Mouse (Mus musculus): Measurements from ENCODE around the gene Lrrc49. TPM values are rescaled to one million over a fixed set of nuclear protein-coding genes. Genes with fewer than 3 reads are reported as not detected.

The Lrrc49 gene
- polyA plus RNA-seq, 1 experiment from 2014 or later: 1.2 TPM

DNA sequence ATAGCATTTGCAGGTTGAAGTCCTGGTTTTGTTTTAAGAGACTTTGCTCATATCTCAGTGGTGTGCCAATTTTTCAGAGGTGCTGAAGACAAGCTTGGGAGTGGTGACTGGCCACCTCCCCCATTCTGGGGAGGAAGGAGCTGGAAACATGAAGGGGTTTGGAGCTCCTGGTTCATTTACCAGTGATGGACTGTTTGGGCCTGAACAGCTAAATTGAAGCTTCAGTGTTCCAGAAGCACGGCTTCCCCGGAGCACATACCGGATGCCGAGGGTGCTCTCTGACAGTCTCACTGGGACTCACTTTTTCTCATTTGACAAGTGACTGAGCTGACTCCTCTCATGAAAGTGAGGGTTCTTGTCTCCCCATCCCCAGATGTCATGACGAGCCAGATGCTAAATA is 20.6 kb upstream of the Lrrc49 start:
- Histone ChIP-seq H3K9ac (no peak overlapping the region), H3K36me3 (no peaks in the 10 kb centered on the region), H3K4me2 (no peak overlapping the region), H3K9me3 (replicated peaks) (no peaks in the 10 kb centered on the region), H3K4me3 (replicated peaks) (no peak overlapping the region), H3K4me1 (replicated peaks) (no peaks in the 10 kb centered on the region), H3K27ac (no peak overlapping the region), H3K27me3 (peaks cover 18% of the 10 kb centered on the region)
- ATAC-seq (ENCODE audit: low read depth): no peak
- DNase-seq: no peak
- 70% methylated on average over 5 of the region's 5 CpGs for WGBS (ENCODE audit: insufficient replicate concordance)

DNA sequence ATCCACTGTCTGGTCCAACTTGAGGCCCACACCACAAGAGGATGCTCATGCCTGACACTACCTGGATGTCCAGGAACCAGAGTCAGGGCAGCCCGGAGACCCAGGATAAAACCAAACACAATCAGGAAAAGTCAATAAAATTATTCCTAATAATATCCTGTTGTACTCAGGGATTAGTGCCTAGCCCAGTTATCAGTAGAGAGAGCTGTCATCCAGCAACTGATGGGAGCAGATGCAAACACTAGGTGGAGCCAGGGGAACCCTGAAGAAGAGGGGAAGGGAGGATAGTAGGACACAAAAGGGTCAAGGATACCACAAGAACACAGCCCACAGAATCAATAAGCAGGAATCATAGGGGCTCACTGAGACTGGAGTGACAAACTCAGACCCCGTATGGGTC is 19.6 kb upstream of the Lrrc49 start:
- H3K36me3 ChIP-seq: no peaks in the 10 kb centered on the region
- H3K27ac ChIP-seq: no peak overlapping the region
- 71% methylated on average over 2 of the region's 2 CpGs for WGBS (ENCODE audit: insufficient replicate concordance)
- H3K4me3 ChIP-seq (replicated peaks): no peak overlapping the region
- ATAC-seq (ENCODE audit: low read depth): no peak
- H3K27me3 ChIP-seq: peaks cover 8% of the 10 kb centered on the region
- no peaks in the 10 kb centered on the region for H3K9me3 ChIP-seq (replicated peaks)
- no peak for DNase-seq
- no peak overlapping the region for H3K4me2 ChIP-seq
- no peak overlapping the region for H3K9ac ChIP-seq
- H3K4me1 ChIP-seq (replicated peaks): no peaks in the 10 kb centered on the region

DNA sequence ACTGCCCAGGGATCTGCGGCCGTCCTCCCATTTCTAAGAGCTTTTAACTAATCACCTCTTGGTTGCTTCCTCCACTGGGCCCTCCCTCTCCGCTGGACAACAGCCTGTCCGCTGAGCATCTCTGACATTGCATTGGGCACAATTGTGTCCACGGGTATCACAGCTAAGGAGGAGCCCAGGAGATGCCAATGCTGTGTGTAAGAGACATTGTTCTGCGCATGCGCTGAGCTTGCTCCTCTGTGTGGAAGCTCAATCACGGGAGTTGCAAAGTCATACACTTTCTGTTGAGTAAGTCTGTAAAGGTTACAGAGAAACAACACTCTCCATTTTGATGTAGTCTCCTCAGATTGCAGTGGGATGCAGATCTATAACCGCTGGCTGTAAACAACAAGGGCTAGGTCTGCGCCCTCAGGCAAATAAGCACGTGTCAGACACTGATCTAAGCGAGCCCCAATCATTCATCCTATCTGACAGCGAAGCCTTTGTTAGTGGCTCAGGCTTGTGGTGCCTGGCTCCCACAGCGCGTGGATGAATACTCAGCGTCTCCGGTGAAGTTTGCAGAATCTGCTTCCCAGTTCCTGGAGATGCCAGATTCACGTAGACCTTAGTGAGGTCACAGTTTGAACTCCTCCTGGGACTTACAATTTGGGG is 11.7 kb upstream of the Lrrc49 start:
- ATAC-seq (ENCODE audit: low read depth) (no peak), DNase-seq (no peak)
- Histone ChIP-seq H3K9ac (no peak overlapping the region), H3K27ac (no peak overlapping the region), H3K9me3 (replicated peaks) (no peaks in the 10 kb centered on the region), H3K4me3 (replicated peaks) (no peak overlapping the region), H3K4me1 (replicated peaks) (no peaks in the 10 kb centered on the region), H3K4me2 (no peak overlapping the region), H3K27me3 (no peaks in the 10 kb centered on the region), H3K36me3 (no peaks in the 10 kb centered on the region)
- 66% methylated on average over 18 of the region's 18 CpGs for WGBS (ENCODE audit: insufficient replicate concordance)

DNA sequence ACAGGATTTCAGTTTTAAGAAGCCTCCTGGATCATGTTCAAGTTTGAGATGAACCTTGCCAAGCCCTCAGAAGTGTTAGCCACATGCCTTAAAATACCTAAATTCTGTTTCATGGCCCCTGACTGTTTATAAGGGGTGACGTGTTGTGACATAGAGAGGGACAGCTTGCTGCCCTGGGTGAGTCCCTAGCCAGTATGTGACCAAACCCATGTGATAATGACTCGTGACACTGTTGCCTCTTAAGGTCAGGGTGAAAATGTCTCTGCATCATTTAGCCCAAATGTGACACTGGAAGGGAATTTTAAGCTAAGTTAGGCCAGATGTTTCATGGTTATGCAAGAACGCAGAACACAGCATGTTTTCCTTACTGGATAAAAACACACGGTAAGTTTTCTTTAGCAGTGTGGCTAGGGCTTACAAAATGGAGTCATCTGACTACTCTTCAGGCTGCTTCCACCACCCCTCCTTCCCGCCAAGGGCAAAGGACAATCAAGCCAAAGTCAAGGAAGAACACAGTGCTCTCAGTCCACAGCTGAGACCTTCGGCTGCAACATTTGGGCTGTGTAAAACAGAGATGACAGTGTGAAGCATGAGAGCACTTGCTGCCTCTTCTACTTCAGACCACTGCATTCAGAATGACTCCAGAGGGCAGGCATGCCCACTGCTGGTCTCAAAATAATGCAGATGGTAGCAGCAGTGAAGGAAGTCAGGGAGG is 8.5 kb upstream of the Lrrc49 start:
- no peak overlapping the region for H3K4me2 ChIP-seq
- H3K27me3 ChIP-seq: no peaks in the 10 kb centered on the region
- ATAC-seq (ENCODE audit: low read depth) (no peak), DNase-seq (no peak)
- no peak overlapping the region for H3K27ac ChIP-seq
- no peak overlapping the region for H3K4me3 ChIP-seq (replicated peaks)
- WGBS (ENCODE audit: insufficient replicate concordance): 60% methylated on average over 6 of the region's 6 CpGs
- no peaks in the 10 kb centered on the region for H3K4me1 ChIP-seq (replicated peaks)
- no peaks in the 10 kb centered on the region for H3K9me3 ChIP-seq (replicated peaks)
- H3K9ac ChIP-seq: no peak overlapping the region
- H3K36me3 ChIP-seq: no peaks in the 10 kb centered on the region

DNA sequence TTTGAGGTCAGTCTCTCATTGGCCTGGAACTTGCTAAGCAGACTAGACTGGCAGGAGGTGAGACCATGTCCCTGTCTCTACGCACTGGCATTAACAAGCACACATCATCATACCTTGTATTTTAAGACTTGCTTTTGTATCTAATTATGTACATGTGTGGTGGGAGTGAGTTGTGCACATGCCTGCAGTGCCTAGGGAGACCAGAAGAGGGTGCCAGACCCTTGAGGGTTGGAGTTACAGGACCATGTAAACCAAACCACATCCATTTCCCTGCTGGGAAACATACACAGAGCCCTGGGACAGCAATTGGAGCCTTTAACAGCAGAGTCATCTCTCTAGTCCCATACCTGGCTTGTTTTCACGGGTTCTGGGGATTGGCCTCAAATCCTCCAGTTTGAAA is 6.0 kb upstream of the Lrrc49 start:
- ATAC-seq (ENCODE audit: low read depth): no peak
- Histone ChIP-seq H3K4me1 (replicated peaks) (no peaks in the 10 kb centered on the region), H3K27me3 (no peaks in the 10 kb centered on the region), H3K9me3 (replicated peaks) (no peaks in the 10 kb centered on the region), H3K36me3 (no peaks in the 10 kb centered on the region), H3K27ac (no peak overlapping the region), H3K4me2 (no peak overlapping the region), H3K4me3 (replicated peaks) (no peak overlapping the region), H3K9ac (no peak overlapping the region)
- DNase-seq: no peak
- WGBS (ENCODE audit: insufficient replicate concordance): 49% methylated on average over 2 of the region's 2 CpGs

DNA sequence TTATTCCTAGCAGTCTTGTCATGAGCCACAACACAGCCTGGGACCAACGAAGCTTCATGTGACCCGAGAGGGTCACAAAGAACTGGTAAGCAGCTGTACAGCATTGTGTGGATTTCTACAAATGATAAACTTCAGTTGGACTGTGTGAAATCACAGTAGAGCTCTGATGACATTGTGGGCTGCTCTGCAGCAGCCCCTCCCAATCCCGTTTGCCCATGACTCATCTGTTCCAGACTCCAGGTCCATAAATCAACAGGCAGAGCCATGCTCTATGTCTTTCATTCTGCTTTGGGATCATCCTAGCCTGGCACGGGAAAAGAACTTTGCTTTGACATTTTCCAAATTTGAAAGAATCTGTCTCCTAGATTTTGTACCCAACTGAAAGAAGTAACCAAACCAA is 4.7 kb upstream of the Lrrc49 start:
- Histone ChIP-seq H3K4me1 (replicated peaks) (peaks cover 10% of the 10 kb centered on the region), H3K9me3 (replicated peaks) (no peaks in the 10 kb centered on the region), H3K27ac (no peak overlapping the region), H3K4me3 (replicated peaks) (no peak overlapping the region), H3K9ac (no peak overlapping the region), H3K27me3 (no peaks in the 10 kb centered on the region), H3K4me2 (no peak overlapping the region), H3K36me3 (no peaks in the 10 kb centered on the region)
- ATAC-seq (ENCODE audit: low read depth): no peak
- no peak for DNase-seq
- 44% methylated on average over 4 of the region's 4 CpGs for WGBS (ENCODE audit: insufficient replicate concordance)

DNA sequence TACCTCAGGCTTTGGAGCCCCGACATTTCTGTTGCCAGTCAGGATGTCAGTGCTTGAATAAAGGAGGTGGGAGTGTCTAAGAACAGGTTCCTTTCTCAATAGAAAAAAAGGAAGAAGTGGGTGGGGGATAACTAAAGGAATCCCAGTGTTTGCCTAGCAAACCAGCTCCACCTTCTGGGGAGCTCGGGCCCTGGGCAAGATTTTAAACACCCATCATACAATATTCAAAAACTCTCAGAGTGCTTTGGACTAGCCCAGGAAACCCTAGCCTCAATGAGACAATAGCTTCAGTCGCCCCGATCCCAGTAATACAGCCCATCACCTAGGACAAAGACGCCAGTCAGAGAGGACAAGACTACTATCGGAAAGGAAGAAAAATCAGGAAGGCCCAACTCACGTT is 543 bp downstream of the Lrrc49 start:
- peak overlapping the region; percentile 70 for H3K4me2 ChIP-seq
- no peaks in the 10 kb centered on the region for H3K36me3 ChIP-seq
- no peaks in the 10 kb centered on the region for H3K9me3 ChIP-seq (replicated peaks)
- peak overlapping the region; percentile 43 for H3K9ac ChIP-seq
- 6% methylated on average over 7 of the region's 7 CpGs for WGBS (ENCODE audit: insufficient replicate concordance)
- DNase-seq (no peak), ATAC-seq (ENCODE audit: low read depth) (no peak)
- no peak overlapping the region for H3K27ac ChIP-seq
- H3K27me3 ChIP-seq: no peaks in the 10 kb centered on the region
- peak overlapping the region; percentile 62 for H3K4me3 ChIP-seq (replicated peaks)
- H3K4me1 ChIP-seq (replicated peaks): peaks cover 14% of the 10 kb centered on the region

DNA sequence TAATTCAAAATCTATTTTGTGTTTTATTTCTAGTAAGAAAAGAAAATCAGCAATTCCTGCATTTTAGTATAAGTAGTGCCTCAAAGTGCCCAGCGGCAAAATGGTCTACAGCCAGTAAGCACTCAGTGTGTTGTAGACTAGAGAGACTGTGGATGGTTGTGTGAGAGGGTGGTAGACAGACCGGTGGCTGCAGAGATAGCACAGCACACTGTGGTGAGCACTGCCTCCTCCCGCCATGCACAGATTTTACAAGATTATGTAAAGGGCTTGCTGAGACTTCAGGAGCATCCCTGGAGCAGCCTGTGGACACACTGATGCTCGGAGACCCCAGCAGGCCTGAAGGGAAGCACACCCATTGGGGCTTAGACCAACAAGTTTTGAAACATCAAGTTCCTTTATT is 5.2 kb downstream of the Lrrc49 start:
- 59% methylated on average over 4 of the region's 4 CpGs for WGBS (ENCODE audit: insufficient replicate concordance)

DNA sequence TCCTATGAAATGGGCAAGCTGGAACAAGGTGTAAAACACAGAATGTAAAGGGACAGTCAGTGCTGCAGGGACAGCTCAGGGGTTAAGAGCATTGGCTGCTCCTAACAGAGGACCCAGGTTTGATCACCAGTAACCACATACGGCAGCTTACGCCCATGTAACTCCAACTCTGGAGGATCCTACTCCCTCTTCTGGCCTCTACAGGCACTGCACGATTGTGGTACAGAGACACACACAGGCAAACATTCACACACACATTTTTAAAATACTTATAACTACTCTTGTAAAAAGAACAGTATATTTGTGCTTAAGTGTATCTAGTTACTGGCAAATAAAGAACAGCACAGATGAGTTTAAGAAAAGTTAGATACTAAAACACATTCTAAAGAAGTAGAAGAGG is 7.0 kb downstream of the Lrrc49 start:
- no peaks in the 10 kb centered on the region for H3K9me3 ChIP-seq (replicated peaks)
- no peak for ATAC-seq (ENCODE audit: low read depth)
- whole genome bisulfite sequencing (ENCODE audit: insufficient replicate concordance): 75% methylated on average over 3 of the region's 3 CpGs

More for the DNA sequence above, 5.2 kb downstream of the Lrrc49 start:
- Histone ChIP-seq H3K4me3 (replicated peaks) (no peak overlapping the region), H3K4me2 (no peak overlapping the region), H3K27me3 (no peaks in the 10 kb centered on the region), H3K9ac (no peak overlapping the region), H3K36me3 (no peaks in the 10 kb centered on the region), H3K4me1 (replicated peaks) (peaks cover 6% of the 10 kb centered on the region), H3K9me3 (replicated peaks) (no peaks in the 10 kb centered on the region), H3K27ac (no peak overlapping the region)
- ATAC-seq (ENCODE audit: low read depth) (no peak), DNase-seq (no peak)

DNA sequence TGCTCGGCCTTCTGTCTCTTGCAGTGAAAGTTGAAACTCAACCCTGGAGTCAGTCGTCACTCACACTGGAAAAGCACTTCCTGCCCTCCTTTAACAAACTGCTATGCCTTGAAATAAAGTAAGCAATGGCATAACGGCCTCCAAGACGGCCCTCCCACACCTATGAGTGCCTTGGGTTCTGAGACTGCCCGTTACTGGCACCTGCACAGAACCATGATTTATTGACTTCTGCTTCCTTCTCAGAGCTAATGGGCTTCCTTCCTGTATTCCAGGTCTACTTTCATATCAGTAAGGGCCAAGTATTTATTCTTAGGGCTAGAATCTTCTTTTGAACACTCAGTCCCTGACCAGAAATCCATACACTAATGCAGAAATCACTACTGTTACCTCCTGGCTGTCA is 9.0 kb downstream of the Lrrc49 start:
- Histone ChIP-seq H3K27me3 (no peaks in the 10 kb centered on the region), H3K9ac (no peak overlapping the region), H3K4me3 (replicated peaks) (no peak overlapping the region), H3K36me3 (no peaks in the 10 kb centered on the region), H3K4me2 (no peak overlapping the region), H3K4me1 (replicated peaks) (no peaks in the 10 kb centered on the region), H3K9me3 (replicated peaks) (no peaks in the 10 kb centered on the region), H3K27ac (no peak overlapping the region)
- WGBS (ENCODE audit: insufficient replicate concordance): 34% methylated on average over 5 of the region's 5 CpGs
- ATAC-seq (ENCODE audit: low read depth): no peak
- no peak for DNase-seq

More for the DNA sequence above, 7.0 kb downstream of the Lrrc49 start:
- Histone ChIP-seq H3K27ac (no peak overlapping the region), H3K4me3 (replicated peaks) (no peak overlapping the region), H3K4me2 (no peak overlapping the region), H3K9ac (no peak overlapping the region), H3K27me3 (no peaks in the 10 kb centered on the region), H3K4me1 (replicated peaks) (no peaks in the 10 kb centered on the region), H3K36me3 (no peaks in the 10 kb centered on the region)
- no peak for DNase-seq

DNA sequence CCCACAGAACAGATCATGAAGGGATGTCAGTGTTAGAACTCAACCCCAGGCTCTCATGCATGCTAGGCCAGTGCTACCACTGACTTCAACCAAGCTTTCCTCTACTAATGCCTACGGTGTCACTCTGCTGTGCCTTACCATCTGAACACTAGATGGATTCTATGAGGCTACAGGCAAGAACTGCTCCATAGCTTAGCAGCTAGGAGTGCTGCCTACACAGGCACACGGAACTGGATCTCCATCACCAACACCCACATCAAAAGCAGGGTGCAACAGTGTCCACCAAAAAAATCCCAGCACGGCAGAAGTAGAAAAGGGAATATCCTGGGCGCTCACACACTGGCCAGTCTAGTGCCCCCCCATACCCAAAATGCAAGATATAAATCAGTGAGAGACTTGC is 11.5 kb downstream of the Lrrc49 start:
- Histone ChIP-seq H3K27ac (no peak overlapping the region), H3K27me3 (no peaks in the 10 kb centered on the region), H3K4me3 (replicated peaks) (no peak overlapping the region), H3K9me3 (replicated peaks) (no peaks in the 10 kb centered on the region), H3K9ac (no peak overlapping the region), H3K36me3 (no peaks in the 10 kb centered on the region), H3K4me2 (no peak overlapping the region), H3K4me1 (replicated peaks) (no peaks in the 10 kb centered on the region)
- 64% methylated on average over 4 of the region's 4 CpGs for WGBS (ENCODE audit: insufficient replicate concordance)
- no peak for ATAC-seq (ENCODE audit: low read depth)
- no peak for DNase-seq

DNA sequence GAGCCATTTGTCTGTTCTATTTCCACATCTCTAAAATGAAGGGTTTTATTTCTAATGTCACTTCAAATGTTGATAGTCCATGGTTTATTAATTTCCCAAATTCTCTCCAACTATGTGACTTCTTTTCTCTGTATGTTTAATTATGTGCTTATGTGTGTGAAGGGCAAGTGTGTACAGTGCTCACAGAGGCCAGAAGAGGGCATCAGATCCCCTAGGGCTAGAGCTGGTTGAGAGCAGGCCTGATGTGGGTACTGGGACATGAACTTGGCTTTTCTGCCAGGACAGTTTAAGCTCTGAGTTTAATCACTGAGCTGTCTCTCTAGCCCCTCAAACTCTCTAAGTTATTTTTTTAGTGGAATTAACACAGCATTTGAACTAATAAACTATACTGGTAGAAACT is 13.2 kb downstream of the Lrrc49 start:
- Histone ChIP-seq H3K9me3 (replicated peaks) (no peaks in the 10 kb centered on the region), H3K4me3 (replicated peaks) (no peak overlapping the region), H3K36me3 (no peaks in the 10 kb centered on the region), H3K4me2 (no peak overlapping the region), H3K27me3 (no peaks in the 10 kb centered on the region), H3K4me1 (replicated peaks) (no peaks in the 10 kb centered on the region), H3K27ac (no peak overlapping the region), H3K9ac (no peak overlapping the region)
- DNase-seq: no peak
- ATAC-seq (ENCODE audit: low read depth): no peak
